Mouse (Mus musculus): ENCODE data around the gene Epsti1.

Epsti1 gene

DNA sequence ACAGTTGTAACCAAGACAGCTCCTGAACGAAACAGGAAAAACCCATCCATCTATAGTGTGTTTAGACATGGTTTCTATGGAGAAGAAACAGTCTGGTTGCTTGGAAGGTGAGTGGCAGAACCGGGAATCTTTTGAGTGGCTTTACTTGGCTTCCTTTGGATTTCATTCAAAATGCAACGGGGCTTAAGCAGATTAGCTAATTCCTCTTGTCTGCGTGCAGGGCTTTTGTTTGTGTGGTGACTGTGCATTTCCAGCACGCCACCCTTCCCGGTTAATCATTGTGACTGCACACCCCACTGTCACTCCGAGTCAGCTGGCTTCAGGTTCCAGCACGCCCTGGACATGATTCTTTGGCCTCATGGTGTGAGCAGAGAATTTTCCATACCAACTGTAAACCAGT lies 115.9 kb downstream of the Epsti1 start:
- DNase-seq: no peak

DNA sequence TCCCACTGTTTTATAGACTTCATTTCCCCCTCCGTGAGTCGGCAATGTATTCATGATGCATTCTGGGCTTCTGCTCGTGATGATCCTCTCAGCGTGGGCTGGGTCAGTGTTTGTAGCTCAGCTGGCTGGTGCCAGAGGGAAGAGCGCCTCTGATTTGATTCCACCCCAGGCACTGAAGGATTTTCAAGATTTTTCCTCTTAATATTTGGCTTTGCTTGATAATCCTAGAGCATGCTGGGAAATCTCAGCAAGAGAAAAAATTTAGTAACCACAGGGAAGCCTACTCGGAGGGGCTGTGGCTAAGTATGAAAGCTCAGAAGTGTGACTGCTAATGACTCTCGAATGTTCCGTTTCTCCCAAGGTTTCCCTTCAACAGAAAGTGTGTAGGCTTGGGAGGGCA lies 134.8 kb downstream of the Epsti1 start:
- DNase-seq: no peak

DNA sequence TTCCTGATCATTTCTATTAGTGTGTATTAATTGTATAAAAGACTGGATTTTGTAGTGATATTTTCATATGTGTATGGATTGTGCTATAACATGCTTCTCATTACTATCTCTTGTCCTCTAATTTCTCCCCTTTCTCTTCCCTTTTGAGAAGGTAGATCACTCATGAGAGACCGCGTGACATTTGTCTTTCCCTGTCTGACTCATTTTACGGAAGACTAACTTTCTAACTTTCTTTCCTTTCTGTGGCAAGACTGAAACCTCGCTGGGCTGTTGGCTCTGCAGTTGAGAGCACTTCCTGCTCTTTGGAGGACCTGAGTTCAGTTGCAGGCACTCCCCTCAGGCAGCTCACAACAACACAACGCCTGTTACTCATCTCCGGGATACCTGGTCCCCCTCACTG lies 136.6 kb downstream of the Epsti1 start:
- DNase-seq: no peak

DNA sequence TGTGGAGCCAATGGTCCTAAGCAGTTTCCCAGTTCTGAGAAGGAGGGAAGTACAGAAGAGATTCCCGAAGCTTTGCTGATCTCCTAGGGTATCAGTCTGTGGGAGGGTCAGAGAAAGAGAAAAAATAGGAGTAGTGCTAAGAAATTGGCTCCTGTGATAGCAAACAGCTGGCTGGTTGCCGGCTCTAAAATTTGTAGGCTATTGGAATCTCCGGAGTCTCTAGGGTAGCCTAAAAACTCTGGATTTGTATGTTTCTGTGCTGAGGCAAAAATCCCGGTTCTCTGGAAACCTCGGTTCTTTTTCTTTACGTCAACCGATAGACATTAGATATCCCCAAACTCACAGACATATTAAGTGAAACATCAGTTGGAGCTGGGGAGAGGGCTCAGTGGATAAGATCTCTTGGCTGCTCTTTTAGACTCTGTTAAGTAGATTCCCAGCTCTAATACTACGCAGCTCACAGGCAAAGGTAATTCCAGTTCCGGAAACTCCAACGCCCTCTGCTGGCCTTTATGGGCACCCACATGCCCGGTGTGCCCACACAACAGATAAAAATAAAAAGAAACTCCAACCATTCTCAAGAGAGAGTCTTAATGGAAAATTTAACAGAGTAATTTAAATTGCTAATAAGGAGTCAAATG lies 138.0 kb downstream of the Epsti1 start:
- no peak for DNase-seq

DNA sequence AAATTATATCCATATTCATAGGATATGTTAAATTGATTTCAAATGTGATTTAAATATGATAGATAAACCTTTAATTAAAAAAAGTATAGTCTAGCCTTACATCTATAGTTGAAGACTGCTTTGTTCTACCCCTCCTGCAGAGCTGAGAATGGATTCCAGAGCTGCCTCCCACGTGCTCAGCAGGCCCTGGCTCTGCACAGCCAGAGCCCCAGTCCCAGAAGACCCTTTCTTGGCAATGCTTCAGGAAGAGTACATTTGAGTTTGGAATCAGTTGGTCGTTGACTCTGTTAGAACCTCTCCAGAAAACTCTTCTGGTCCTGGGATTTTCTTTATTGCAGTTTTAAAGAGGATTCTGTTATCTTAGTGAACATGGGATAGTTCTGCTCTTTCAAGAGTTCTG lies 139.0 kb downstream of the Epsti1 start:
- no peak for DNase-seq

DNA sequence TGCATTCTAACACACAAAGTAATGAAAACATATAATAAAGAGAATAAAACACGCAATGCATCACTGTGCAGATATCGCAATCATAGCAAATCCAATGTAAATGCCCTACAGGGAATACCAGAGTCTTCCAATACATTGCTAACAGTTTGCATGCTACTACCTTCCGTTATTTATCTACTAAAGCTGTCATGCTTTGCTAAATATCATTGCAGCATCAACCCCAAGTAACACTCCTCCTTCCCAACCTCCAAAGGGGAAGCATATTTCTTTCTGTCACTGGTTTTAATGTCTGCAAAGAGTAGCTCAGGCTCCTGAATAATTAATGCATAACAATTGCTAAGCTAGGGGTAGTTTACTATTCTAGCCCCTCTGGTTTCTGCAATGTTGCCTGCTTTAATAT lies 144.2 kb downstream of the Epsti1 start:
- no peak for DNase-seq

DNA sequence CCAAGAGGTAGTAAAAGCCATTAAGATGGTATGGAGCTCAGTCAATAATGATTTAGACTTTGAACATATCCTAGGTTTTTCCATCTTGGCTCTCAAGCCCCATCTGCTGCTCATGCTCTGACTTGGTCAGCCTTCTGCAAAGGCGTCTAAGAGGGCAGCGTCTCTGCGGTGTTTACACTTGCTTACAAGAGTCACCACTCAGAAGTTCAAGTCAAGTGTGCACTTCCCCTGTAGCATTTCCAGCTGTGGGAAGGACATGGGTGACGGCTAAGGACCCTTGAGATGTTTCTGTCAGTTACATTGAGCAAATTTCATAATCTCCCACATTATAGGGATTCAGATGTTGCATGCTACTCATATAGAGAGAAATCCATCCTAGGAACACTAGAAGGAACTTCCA lies 144.6 kb downstream of the Epsti1 start:
- no peak for DNase-seq

All from layer of hippocampus, adult 9-11 months (tissue).